7 mouse cellular contexts compared by ENCODE assay signal in genomic region chr12:54794392-54794791, GRCm38 (mm10). TPM values are rescaled to one million over a fixed set of nuclear protein-coding genes. Genes with fewer than 3 reads are reported as not detected.
DNase-seq lines count a peak whose midpoint lies in the region; ATAC-seq and TF ChIP-seq lines count a peak whose summit lies in the region.

No protein-coding gene starts in this region.

- ATAC-seq in lung, postnatal 0 days, result no peak
- no peak for ATAC-seq in forebrain, embryonic 14.5 days
- ATAC-seq in limb, embryonic 12.5 days (ENCODE audit: insufficient number of reproducible peaks, insufficient read depth, low FRiP score, low TSS enrichment, low read depth), result no peak
- ATAC-seq in stomach, embryonic 14.5 days (ENCODE audit: insufficient number of reproducible peaks, insufficient read depth, low FRiP score, low read depth), result no peak
- ATAC-seq in inflammation-experienced regulatory T-cells, adult 6 months, result no peak

- peak overlapping the region; percentile 89 for H3K4me2 ChIP-seq in lung, postnatal 0 days (replicated peaks; ENCODE audit: low read depth, low read length)
- H3K4me2 ChIP-seq in forebrain, embryonic 14.5 days (ENCODE audit: low read length), result peak overlapping the region; percentile 60
- H3K4me2 ChIP-seq in limb, embryonic 12.5 days, result peak overlapping the region; percentile 68
- peak overlapping the region; percentile 66 for H3K4me2 ChIP-seq in stomach, embryonic 14.5 days (replicated peaks; ENCODE audit: low read depth, low read length)

- H3K27ac ChIP-seq in lung, postnatal 0 days (ENCODE audit: low read length), result no peak overlapping the region
- no peak overlapping the region for H3K27ac ChIP-seq in forebrain, embryonic 14.5 days (ENCODE audit: low read depth, low read length)
- H3K27ac ChIP-seq in limb, embryonic 12.5 days, result no peak overlapping the region
- H3K27ac ChIP-seq in stomach, embryonic 14.5 days (ENCODE audit: low read length), result no peak overlapping the region

- no peaks in the 10 kb centered on the region for H3K27me3 ChIP-seq in lung, postnatal 0 days (replicated peaks; ENCODE audit: insufficient read depth, low read length)
- H3K27me3 ChIP-seq in forebrain, embryonic 14.5 days (replicated peaks; ENCODE audit: control insufficient read depth, insufficient read depth, low read length), result no peaks in the 10 kb centered on the region
- no peaks in the 10 kb centered on the region for H3K27me3 ChIP-seq in limb, embryonic 12.5 days
- no peaks in the 10 kb centered on the region for H3K27me3 ChIP-seq in stomach, embryonic 14.5 days (ENCODE audit: control insufficient read depth, insufficient read depth, low read length)

- H3K9me3 ChIP-seq in lung, postnatal 0 days (ENCODE audit: low read length), result no peaks in the 10 kb centered on the region
- H3K9me3 ChIP-seq in forebrain, embryonic 14.5 days (replicated peaks; ENCODE audit: control insufficient read depth, low read length), result no peaks in the 10 kb centered on the region
- H3K9me3 ChIP-seq in limb, embryonic 12.5 days, result no peaks in the 10 kb centered on the region
- no peaks in the 10 kb centered on the region for H3K9me3 ChIP-seq in stomach, embryonic 14.5 days (ENCODE audit: control insufficient read depth, low read depth, low read length)

- peak; percentile 66 for DNase-seq in lung, postnatal 0 days (ENCODE audit: low spot score)
- no peak for DNase-seq in lung, adult 18-20 months
- DNase-seq in forebrain, embryonic 14.5 days (ENCODE audit: low spot score), result no peak
- no peak for DNase-seq in frontal cortex, postnatal 25 days (ENCODE audit: low spot score in 2 of 2)

- TF ChIP-seq CTCF in lung, postnatal 0 days (IDR thresholded peaks at IDR 0.05), result no peak

- no peak for TF ChIP-seq EP300 in lung, postnatal 0 days (IDR thresholded peaks at IDR 0.05)

- 16% methylated on average over 3 of the region's 3 CpGs for WGBS in lung, postnatal 0 days
- 30% methylated on average over 3 of the region's 3 CpGs for WGBS in forebrain, embryonic 14.5 days
- 33% methylated on average over 3 of the region's 3 CpGs for WGBS in limb, embryonic 12.5 days
- WGBS in stomach, embryonic 14.5 days, result 14% methylated on average over 3 of the region's 3 CpGs

- H3K36me3 ChIP-seq in lung, postnatal 0 days (ENCODE audit: insufficient read depth, low read length), result no peaks in the 10 kb centered on the region
- peaks cover 11% of the 10 kb centered on the region for H3K36me3 ChIP-seq in forebrain, embryonic 14.5 days (ENCODE audit: control insufficient read depth, insufficient read depth, low read length)
- peaks cover 11% of the 10 kb centered on the region; the same call in 1 of the 2 replicates for H3K36me3 ChIP-seq in limb, embryonic 12.5 days
- no peaks in the 10 kb centered on the region; the same call in 1 of the 2 replicates for H3K36me3 ChIP-seq in stomach, embryonic 14.5 days (ENCODE audit: control insufficient read depth, insufficient read depth, low read length)

- H3K4me3 ChIP-seq in lung, postnatal 0 days (ENCODE audit: low read depth, low read length), result peak overlapping the region; percentile 98
- H3K4me3 ChIP-seq in forebrain, embryonic 14.5 days (ENCODE audit: low read depth, low read length), result peak overlapping the region; percentile 94
- H3K4me3 ChIP-seq in limb, embryonic 12.5 days (replicated peaks), result peak overlapping the region; percentile 95
- peak overlapping the region; percentile 88 for H3K4me3 ChIP-seq in stomach, embryonic 14.5 days (ENCODE audit: low read depth, low read length)

- peak overlapping the region; percentile 97 for H3K9ac ChIP-seq in lung, postnatal 0 days (replicated peaks; ENCODE audit: low read depth)
- peak overlapping the region; percentile 98 for H3K9ac ChIP-seq in forebrain, embryonic 14.5 days (ENCODE audit: low read length)
- peak overlapping the region; percentile 98 for H3K9ac ChIP-seq in limb, embryonic 12.5 days (replicated peaks)
- peak overlapping the region; percentile 93; the same call in 1 of the 2 replicates for H3K9ac ChIP-seq in stomach, embryonic 14.5 days (replicated peaks; ENCODE audit: low read depth, low read length)

- peaks cover 11% of the 10 kb centered on the region; the same call in 1 of the 2 replicates for H3K4me1 ChIP-seq in lung, postnatal 0 days (ENCODE audit: insufficient read depth, low read depth, low read length)
- H3K4me1 ChIP-seq in forebrain, embryonic 14.5 days (ENCODE audit: control insufficient read depth, insufficient read depth, low read length), result peaks cover 20% of the 10 kb centered on the region
- H3K4me1 ChIP-seq in limb, embryonic 12.5 days (replicated peaks), result peaks cover 36% of the 10 kb centered on the region
- peaks cover 34% of the 10 kb centered on the region for H3K4me1 ChIP-seq in stomach, embryonic 14.5 days (ENCODE audit: control insufficient read depth, insufficient read depth, low read length)

RNA-seq across cellular contexts. Expression of gene Snx6, which starts 1.1 kb away (rescaled TPM):
- 115 and 139 TPM in 2 replicates for polyA plus RNA-seq in lung, postnatal 0 days (2015; fragmentation: Nextera tagmentation; extraction: Ambion mirVana)
- polyA plus RNA-seq in forebrain, embryonic 14.5 days (2014; fragmentation: Nextera tagmentation; extraction: Ambion mirVana), result 187 and 194 TPM in 2 replicates
- polyA plus RNA-seq in limb, embryonic 12.5 days (2016; fragmentation: Nextera tagmentation; extraction: Ambion mirVana), result 200 and 211 TPM in 2 replicates
- 204 and 216 TPM in 2 replicates for polyA plus RNA-seq in stomach, embryonic 14.5 days (2014; fragmentation: Nextera tagmentation; extraction: Ambion mirVana)
- 100 to 1,000 TPM; 152 to 187 (median 170) TPM for polyA plus RNA-seq in inflammation-experienced regulatory T-cells, adult 6 months (2017; shearing (Covaris generic))
